In the genomic region with DNA sequence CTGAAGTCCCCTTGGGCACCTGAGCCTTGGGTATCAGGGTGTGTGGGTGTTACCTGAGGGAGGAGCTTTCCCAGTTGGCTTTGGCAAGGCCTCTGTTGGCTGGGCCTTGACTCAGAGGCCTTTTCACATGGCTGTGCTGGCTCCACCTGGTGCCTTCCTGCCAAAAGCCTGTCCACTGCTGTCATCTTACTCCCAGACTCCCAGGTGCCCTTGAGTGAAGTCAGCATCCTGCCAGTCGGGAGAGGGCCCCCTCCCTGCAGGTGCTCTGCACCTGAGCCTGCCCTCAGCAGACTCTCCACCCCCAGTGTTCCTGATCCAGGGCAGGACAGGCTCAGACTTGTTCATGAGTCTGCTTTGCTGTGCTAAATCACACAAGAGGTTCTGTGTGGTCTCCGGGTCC, we compare ENCODE assay signal across 17 mouse cellular contexts.
DNase-seq lines count a peak whose midpoint lies in the region; ATAC-seq and TF ChIP-seq lines count a peak whose summit lies in the region.
"Had no signal": no experiment of that assay in that cellular context is flagged by ENCODE, and none has a peak within 500 bp of the region (broad histone marks: within the 10 kb centered on the region; RNA-seq: fewer than 3 reads in every experiment).

No protein-coding gene starts in this region.

- no peaks in the 10 kb centered on the region for H3K9me3 ChIP-seq in midbrain, embryonic 10.5 days (replicated peaks)
- H3K9me3 ChIP-seq in midbrain, embryonic 14.5 days (ENCODE audit: control insufficient read depth, low read length), result no peaks in the 10 kb centered on the region
- no peaks in the 10 kb centered on the region for H3K9me3 ChIP-seq in embryonic facial prominence, embryonic 15.5 days (replicated peaks)
- H3K9me3 ChIP-seq in stomach, postnatal 0 days (ENCODE audit: control insufficient read depth, low read length), result no peaks in the 10 kb centered on the region
- H3K9me3 ChIP-seq: heart, embryonic 10.5 days; hindbrain, embryonic 15.5 days; liver, embryonic 15.5 days had no signal

- no peak for TF ChIP-seq EP300 in stomach, postnatal 0 days (optimal IDR thresholded peaks at IDR 0.05)

- H3K27me3 ChIP-seq in midbrain, embryonic 10.5 days (ENCODE audit: low read depth, poor library complexity, severe bottlenecking), result no peaks in the 10 kb centered on the region
- no peaks in the 10 kb centered on the region for H3K27me3 ChIP-seq in midbrain, embryonic 14.5 days (ENCODE audit: control insufficient read depth, insufficient read depth, low read length)
- H3K27me3 ChIP-seq in embryonic facial prominence, embryonic 15.5 days, result no peaks in the 10 kb centered on the region
- H3K27me3 ChIP-seq in stomach, postnatal 0 days (ENCODE audit: control insufficient read depth, insufficient read depth, low read length), result no peaks in the 10 kb centered on the region
- H3K27me3 ChIP-seq: hindbrain, embryonic 15.5 days had no signal

- H3K4me3 ChIP-seq in midbrain, embryonic 10.5 days, result no peak overlapping the region
- H3K4me3 ChIP-seq in midbrain, embryonic 14.5 days (replicated peaks; ENCODE audit: low read depth, low read length), result no peak overlapping the region
- H3K4me3 ChIP-seq in embryonic facial prominence, embryonic 15.5 days (replicated peaks), result no peak overlapping the region
- H3K4me3 ChIP-seq in stomach, postnatal 0 days (ENCODE audit: low read depth, low read length), result no peak overlapping the region
- H3K4me3 ChIP-seq: heart, embryonic 10.5 days; hindbrain, embryonic 15.5 days; liver, embryonic 15.5 days had no signal

- WGBS in midbrain, embryonic 10.5 days, result 68% methylated on average over 2 of the region's 2 CpGs
- WGBS in midbrain, embryonic 14.5 days, result 68% methylated on average over 2 of the region's 2 CpGs
- WGBS in embryonic facial prominence, embryonic 15.5 days, result 40% methylated on average over 2 of the region's 2 CpGs
- WGBS in stomach, postnatal 0 days, result 38% methylated on average over 2 of the region's 2 CpGs

- H3K36me3 ChIP-seq in midbrain, embryonic 10.5 days, result no peaks in the 10 kb centered on the region
- H3K36me3 ChIP-seq in midbrain, embryonic 14.5 days (ENCODE audit: control insufficient read depth, insufficient read depth, low read length), result no peaks in the 10 kb centered on the region
- H3K36me3 ChIP-seq in embryonic facial prominence, embryonic 15.5 days, result no peaks in the 10 kb centered on the region
- no peaks in the 10 kb centered on the region for H3K36me3 ChIP-seq in stomach, postnatal 0 days (ENCODE audit: control insufficient read depth, insufficient read depth, low read length)
- H3K36me3 ChIP-seq: heart, embryonic 10.5 days; hindbrain, embryonic 15.5 days; liver, embryonic 15.5 days had no signal

- H3K4me1 ChIP-seq in midbrain, embryonic 10.5 days, result peaks cover 20% of the 10 kb centered on the region
- no peaks in the 10 kb centered on the region for H3K4me1 ChIP-seq in midbrain, embryonic 14.5 days (ENCODE audit: control insufficient read depth, insufficient read depth, low read length)
- H3K4me1 ChIP-seq in embryonic facial prominence, embryonic 15.5 days, result no peaks in the 10 kb centered on the region
- no peaks in the 10 kb centered on the region for H3K4me1 ChIP-seq in stomach, postnatal 0 days (replicated peaks; ENCODE audit: control insufficient read depth, insufficient read depth)
- H3K4me1 ChIP-seq: heart, embryonic 10.5 days; hindbrain, embryonic 15.5 days; liver, embryonic 15.5 days had no signal

- no peak overlapping the region for H3K4me2 ChIP-seq in midbrain, embryonic 14.5 days (ENCODE audit: low read length)
- H3K4me2 ChIP-seq in embryonic facial prominence, embryonic 15.5 days (replicated peaks), result no peak overlapping the region
- H3K4me2 ChIP-seq in stomach, postnatal 0 days (replicated peaks; ENCODE audit: low read depth), result no peak overlapping the region
- H3K4me2 ChIP-seq: hindbrain, embryonic 15.5 days; liver, embryonic 15.5 days had no signal

- no peak for ATAC-seq in midbrain, embryonic 14.5 days (ENCODE audit: low FRiP score, low TSS enrichment)
- ATAC-seq in embryonic facial prominence, embryonic 15.5 days (ENCODE audit: insufficient number of reproducible peaks, low FRiP score, low TSS enrichment, low read depth), result peak; percentile 83
- peak; percentile 63 for ATAC-seq in stomach, postnatal 0 days (ENCODE audit: low FRiP score, low TSS enrichment)
- ATAC-seq: activated CD4-positive, CD25-positive, alpha-beta regulatory T cell, adult 4 months; forebrain, embryonic 14.5 days had no signal

- no peak overlapping the region for H3K9ac ChIP-seq in midbrain, embryonic 14.5 days (replicated peaks; ENCODE audit: low read length)
- no peak overlapping the region for H3K9ac ChIP-seq in embryonic facial prominence, embryonic 15.5 days
- H3K9ac ChIP-seq in stomach, postnatal 0 days (ENCODE audit: low read length), result no peak overlapping the region
- H3K9ac ChIP-seq: hindbrain, embryonic 15.5 days; liver, embryonic 15.5 days had no signal

- TF ChIP-seq CTCF in stomach, postnatal 0 days (IDR thresholded peaks at IDR 0.05; ENCODE audit: low read depth), result no peak

- DNase-seq in kidney, adult 11 months, result peak; percentile 19
- DNase-seq in kidney, postnatal 10 days, result no peak
- DNase-seq in midbrain, embryonic 10.5 days (ENCODE audit: low spot score), result peak; percentile 5
- no peak for DNase-seq in midbrain, embryonic 14.5 days
- DNase-seq in stomach, postnatal 0 days (ENCODE audit: low spot score), result no peak
- no peak for DNase-seq in left cerebral cortex, postnatal 4 days
- DNase-seq: adrenal gland, adult 8-10 months; cerebellum, adult 8-10 months; layer of hippocampus, adult 9-11 months; thymus, postnatal 25 days had no signal

- intact Hi-C loops in left cerebral cortex, postnatal 4 days (cut with DNase I), result no loop called here

- H3K27ac ChIP-seq in midbrain, embryonic 10.5 days (replicated peaks), result no peak overlapping the region
- H3K27ac ChIP-seq in midbrain, embryonic 14.5 days (replicated peaks; ENCODE audit: low read depth, low read length), result no peak overlapping the region
- H3K27ac ChIP-seq in embryonic facial prominence, embryonic 15.5 days (replicated peaks), result no peak overlapping the region
- H3K27ac ChIP-seq in stomach, postnatal 0 days (replicated peaks), result no peak overlapping the region
- H3K27ac ChIP-seq: heart, embryonic 10.5 days; hindbrain, embryonic 15.5 days; liver, embryonic 15.5 days; macrophage had no signal

Comparison
In these comparisons a context has a peak if more than half of its experiments do, and no peak if none do; other contexts are left out.
1. DNase-seq: peak in kidney, adult 11 months (single experiment) and midbrain, embryonic 10.5 days (single experiment); none in kidney, postnatal 10 days (single experiment), midbrain, embryonic 14.5 days (single experiment), stomach, postnatal 0 days (single experiment) and left cerebral cortex, postnatal 4 days (single experiment).